Mouse (Mus musculus) cerebral cortex, adult 2 months (tissue): ENCODE results near the gene Entpd8.

ENCODE experiments used
- WGBS: fragments of 180-500 bp; shearing (Covaris S2); methylation state at CpG from one replicate; pipeline ENCODE4 v1.1.7; 2018; 5-methylcytosine and 5-hydroxymethylcytosine counted together

Entpd8 gene

DNA sequence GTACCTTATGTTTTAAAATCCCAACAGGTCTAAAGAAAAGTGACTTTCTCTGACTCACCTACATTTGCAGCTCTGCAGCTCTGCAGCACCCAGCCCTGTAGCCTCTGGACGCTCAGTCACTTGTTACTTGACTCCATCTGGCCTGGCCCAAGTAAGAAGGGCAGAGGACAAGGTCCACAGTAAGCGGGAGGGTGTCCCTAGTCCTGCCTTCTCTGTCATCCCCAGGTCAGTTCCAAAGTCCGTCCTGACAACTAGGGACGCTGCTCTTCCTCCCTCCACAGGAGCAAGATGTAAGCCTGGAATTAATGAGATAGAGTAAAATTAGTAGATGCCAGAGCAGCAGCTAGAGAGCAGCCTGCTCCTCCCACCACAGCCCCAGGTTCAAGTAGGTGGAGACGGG is at the start of gene Entpd8:
Gene Entpd8, plus strand, starts transcription at position 229 of the 400 bp plus-strand sequence.
- WGBS, result 77% methylated on average over 5 of the region's 5 CpGs

DNA sequence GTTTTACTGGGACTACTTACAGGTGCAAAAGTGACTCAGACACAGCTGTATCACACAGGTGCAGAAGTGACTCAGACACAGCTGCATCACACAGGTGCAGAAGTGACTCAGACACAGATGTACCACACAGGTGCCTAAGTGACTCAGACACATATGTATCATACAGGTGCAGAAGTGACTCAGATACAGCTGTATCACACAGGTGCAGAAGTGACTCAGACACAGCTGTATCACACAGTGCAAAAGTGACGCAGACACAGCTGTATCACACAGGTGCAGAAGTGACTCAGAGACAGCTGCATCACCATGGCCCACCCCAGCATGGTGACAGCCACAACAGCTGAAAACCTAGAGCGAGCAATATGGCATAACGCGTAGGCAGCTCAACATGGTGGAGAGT is 45.1 kb upstream of the Entpd8 start:
- 93% methylated on average over 4 of the region's 4 CpGs for WGBS

DNA sequence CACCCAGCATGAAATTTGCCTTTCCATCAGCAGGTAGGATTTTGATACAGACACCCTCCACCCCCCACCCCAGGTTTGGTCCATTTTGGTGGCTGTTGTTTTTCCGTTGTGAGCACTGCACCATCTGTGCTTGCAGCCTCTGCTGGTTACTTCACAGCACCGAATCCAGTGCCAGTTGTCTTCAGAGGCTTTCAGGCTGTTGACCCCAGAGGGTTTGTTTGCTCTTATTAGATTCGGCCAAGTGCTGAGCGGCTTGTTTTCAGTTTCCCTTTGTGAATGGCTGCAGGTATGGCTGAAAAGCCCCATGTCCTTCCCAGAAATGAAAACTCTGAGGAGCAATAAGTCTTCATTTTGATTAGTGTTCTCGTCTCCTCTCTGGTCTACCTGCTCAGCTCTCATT is 40.0 kb upstream of the Entpd8 start:
- 86% methylated on average over 5 of the region's 5 CpGs for WGBS

DNA sequence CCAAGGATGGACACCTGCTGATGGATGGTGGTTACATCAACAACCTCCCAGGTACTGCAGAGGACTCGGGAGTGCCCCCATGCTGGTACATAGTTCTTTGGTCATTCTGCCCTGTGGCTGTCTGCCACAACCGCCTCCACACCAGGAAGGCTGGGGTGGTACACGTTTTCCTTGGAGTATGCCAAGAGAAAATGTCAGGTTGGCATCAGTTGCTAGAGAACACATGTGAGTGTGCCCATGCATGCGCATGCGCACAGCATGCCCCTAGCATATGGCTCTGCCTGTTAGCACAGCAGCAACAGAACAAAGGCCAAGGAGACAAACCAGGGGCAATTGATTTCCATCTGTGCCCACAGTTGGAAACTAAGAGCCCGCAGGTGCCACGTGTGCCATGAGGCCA is 29.2 kb upstream of the Entpd8 start:
- 57% methylated on average over 7 of the region's 7 CpGs for WGBS

DNA sequence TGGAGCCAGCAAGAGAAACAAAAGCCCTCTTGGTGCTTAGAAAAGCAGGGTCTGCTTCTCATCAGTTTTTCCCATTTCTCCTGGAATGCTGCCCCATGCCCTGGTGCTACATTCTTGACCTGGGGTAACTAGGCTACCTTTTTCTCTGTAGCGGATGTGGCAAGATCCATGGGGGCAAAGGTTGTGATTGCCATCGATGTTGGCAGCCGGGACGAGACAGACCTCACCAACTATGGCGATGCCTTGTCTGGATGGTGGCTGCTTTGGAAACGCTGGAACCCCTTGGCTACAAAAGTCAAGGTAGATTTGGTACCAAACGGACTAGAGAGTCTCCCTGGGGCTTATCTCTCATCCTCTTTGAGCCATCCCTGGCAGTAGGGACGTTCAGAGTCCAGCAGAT is 28.7 kb upstream of the Entpd8 start:
- 93% methylated on average over 8 of the region's 8 CpGs for WGBS

DNA sequence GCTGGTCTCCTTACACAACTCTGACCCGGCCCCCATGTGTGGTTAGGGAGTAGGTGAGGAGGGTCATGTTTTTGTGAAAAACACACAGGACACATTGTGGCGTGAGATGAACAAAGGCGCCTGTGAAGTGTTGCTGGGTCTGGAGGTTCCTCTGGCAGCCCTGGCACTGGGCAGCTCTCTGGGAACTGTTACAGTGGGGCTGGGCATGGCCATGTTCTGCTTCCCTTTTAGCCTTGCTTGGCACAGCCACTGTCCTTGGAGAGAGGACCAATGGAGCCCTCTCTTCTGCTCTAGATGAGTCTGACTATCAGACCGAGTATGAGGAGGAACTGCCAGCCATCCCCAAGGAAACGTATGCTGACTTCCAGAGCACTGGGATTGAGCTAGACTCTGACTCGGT is 27.0 kb upstream of the Entpd8 start:
- 73% methylated on average over 6 of the region's 6 CpGs for WGBS

DNA sequence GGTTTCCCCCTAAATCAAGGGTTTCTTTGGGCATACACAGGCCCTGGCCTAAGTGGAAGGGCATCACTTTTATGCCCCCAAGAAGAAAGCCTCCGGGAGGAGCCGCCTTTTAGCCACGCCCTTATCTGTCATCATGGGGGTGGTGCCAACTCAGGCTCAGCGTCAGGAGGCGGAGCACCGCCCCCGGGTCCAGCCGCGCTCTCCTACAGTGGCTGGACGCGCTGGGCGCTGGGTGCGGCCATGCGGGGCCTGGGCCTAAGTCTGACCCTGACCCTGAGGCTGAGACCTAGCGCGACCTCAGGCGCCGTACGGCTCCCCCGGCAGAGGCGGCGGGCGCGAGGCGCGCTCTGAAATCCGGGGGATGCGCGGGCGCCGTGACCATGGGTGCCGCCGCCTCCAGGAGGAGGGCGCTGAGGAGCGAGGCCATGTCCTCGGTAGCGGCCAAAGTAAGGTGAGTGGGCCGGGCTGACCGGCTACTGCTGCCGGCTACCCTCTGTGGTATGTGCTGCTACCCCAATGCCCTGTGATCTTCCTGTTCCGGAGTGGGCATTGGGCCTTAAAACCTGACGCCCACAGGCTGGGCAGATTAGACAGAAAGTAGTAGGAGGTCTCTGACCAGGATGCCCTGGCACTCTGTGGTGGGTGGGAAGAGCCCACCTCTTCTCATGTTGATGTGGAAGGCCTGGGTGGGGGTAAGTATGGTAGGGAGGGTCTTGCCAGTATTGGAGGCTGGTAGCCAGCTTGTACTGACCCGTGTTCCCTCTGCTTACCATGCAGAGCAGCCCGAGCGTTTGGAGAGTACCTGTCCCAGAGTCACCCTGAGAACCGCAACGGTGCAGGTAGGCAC is 25.7 kb upstream of the Entpd8 start, which contains the start of gene Nsmf:
Gene Nsmf, plus strand, starts transcription at position 135 of the 847 bp plus-strand sequence.
- 2% methylated on average over 47 of the region's 47 CpGs for WGBS

DNA sequence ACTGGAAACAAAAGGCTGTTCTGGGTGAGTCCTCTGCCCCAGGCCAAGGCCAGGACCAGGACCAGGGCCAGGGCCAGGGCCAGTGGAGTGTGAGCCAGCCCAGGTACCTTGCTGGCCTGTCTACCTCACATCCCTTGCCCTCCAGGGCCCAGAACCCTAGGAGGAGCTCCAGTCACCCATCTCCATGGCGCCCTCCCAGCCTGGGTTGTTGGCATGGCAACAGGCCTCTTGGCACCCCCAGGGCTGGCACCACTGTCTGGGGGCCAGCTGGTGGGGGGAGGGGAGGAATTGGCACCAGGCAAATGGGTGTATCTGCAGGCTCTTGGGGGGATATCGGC is 25.1 kb upstream of the Entpd8 start:
- 11% methylated on average over 2 of the region's 2 CpGs for WGBS

DNA sequence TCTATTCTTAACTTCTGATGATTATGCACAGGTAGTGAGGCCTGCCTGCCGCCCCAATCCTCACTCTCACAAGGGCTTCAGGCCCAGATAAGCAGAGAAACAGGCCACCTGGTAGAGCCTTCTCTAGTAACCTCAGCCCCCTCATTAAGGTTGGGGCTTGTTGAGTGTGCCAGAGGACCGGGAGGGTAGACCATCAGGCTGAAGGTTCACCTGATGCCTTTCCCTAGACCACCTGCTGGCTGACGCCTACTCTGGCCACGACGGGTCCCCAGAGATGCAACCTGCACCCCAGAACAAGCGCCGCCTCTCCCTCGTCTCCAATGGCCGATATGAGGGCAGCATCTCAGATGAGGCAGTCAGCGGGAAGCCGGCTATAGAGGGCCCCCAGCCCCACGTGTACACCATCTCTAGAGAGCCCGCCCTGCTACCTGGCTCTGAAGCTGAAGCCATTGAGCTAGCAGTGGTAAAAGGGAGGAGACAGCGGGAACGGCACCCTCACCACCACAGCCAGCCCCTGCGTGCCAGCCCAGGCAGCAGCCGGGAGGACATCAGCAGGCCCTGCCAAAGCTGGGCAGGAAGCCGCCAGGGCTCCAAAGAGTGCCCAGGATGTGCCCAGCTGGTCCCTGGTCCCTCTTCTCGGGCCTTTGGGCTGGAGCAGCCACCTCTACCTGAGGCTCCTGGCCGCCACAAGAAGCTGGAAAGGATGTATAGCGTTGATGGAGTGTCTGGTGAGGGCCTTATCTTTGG is 24.5 kb upstream of the Entpd8 start:
- 39% methylated on average over 21 of the region's 21 CpGs for WGBS

DNA sequence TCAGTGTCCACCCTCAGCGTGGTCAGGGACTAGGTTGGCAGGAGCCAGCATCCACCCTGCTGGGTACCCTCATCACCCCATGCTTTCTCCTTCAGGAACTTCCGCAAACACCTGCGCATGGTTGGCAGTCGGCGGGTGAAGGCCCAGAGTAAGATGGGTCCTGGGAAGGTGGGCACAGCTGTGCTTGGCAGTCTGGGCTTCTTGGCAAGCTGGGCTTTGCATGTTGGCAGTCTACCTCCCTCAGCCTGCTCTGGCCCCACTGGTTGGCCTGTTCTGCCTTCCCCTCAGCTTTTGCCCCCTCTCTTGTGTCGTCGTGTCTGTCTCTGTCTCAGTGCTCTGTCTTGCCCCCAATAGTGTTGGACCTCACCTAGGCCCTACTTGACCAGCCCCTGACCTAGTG is 21.2 kb upstream of the Entpd8 start:
- WGBS, result 68% methylated on average over 7 of the region's 7 CpGs

DNA sequence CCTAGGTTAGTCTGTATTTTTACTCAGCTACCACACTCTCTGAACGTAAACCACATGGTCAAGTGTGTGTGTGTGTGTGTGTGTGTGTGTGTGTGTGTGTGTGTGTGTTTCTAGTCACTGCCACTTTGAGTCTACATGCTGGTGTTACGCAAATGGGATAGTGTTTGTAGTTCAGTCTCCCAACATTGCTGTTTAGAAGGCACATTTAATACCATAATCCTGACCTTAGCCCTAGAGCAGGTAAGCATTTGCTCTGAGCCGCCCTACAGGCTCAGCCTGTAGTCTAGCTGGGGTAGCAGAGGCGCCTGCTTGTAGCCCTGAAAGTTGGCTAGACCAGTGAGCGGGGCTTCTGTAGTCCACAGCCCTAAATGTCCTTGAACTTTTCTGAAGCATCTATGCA is 16.6 kb upstream of the Entpd8 start:
- WGBS, result 91% methylated on average over 5 of the region's 5 CpGs

DNA sequence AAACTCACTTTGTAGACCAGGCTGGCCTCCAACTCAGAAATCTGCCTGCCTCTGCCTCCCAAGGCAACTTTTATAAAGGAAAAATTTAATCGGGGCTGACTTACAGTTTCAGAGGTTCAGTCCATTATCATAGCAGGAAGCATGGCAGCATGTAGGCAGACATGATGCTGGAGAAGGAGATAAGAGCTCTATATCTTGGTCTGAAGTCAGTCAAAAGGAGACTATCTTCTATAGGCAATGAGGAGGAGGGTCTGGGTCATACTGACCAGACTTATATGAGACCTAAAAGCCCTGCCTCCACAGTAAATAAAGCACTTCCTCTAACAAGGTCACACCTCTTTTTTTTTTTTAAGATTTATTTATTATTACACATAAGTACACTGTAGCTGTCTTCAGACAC is 15.8 kb upstream of the Entpd8 start:
- 82% methylated on average over 1 of the region's 1 CpGs for WGBS

DNA sequence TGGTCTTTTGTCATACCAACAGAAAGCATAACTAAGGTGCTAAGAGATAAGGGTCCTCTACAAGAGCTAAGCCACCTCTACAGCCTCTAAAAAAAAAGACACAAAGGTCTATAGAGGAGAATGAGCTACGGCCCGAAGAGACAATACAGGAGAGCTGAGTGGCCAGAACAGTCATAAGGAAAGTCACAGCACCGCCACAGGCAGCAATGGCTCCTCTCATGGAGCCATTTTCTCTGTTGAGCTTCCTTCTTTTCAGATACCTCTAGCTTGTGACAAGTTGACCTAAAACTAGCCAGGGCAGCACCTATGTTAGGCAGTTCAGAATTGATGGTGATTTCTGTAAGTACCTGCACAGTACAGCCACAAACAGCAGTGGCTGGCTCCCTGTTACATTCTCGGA is 13.6 kb upstream of the Entpd8 start:
- 88% methylated on average over 4 of the region's 4 CpGs for WGBS

DNA sequence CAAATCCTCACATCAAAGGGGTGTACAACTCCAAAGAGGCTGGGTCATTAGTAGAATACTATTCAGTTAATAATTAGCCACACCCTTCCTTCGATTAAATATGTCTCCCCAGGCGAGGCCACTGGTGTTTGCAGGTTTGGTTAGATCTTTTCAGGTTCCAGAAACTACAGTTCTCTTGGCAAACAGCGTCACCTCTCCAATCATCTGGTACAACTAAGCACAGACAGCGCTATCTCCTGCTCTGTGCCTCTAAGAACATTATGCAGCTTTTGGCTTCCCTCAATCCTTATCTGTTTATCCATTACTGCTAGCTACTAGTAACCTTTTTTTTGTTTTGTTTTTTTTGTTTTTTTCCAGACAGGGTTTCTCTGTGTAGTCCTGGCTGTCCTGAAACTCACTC is 10.6 kb upstream of the Entpd8 start:
- 74% methylated on average over 4 of the region's 4 CpGs for WGBS

DNA sequence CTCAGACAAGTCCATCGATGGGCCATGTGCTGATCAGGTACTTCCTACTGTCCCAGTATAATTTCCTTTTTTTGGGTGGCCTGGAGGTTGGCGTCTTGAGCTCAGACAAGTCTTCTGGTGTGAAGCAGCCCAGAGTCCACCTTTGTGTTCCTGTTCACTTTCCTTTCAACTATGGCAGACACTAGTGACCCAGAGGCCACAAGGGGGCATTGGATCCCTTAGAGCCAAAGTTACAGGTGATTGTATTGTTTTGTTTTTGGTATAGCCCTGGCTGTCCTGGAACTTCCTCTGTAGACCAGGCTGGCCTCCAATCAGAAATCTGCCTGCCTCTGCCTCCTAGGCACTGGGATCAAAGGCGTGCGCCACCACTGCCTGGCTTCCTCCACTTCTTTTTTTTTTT is 7.7 kb upstream of the Entpd8 start:
- WGBS, result 91% methylated on average over 4 of the region's 4 CpGs

DNA sequence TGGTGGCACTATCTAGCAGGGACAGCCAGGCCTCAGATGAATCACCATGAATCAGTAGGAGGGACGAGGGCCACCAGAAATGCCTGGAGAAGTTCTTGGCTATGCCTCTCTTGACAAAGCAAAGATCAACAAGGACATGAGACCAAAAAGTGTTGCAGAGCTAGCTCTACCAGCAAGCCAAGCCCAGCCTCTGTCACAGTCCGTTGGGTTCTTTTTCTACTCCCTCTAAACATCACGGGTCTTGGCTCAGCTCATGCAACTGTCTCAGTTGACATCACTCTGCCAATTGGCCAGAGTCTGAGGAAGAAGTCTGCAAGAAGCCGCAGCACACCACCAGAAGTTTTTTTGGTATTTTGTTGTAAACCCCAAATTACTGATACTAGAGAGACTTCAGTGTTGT is 4.6 kb upstream of the Entpd8 start:
- 56% methylated on average over 4 of the region's 4 CpGs for WGBS

DNA sequence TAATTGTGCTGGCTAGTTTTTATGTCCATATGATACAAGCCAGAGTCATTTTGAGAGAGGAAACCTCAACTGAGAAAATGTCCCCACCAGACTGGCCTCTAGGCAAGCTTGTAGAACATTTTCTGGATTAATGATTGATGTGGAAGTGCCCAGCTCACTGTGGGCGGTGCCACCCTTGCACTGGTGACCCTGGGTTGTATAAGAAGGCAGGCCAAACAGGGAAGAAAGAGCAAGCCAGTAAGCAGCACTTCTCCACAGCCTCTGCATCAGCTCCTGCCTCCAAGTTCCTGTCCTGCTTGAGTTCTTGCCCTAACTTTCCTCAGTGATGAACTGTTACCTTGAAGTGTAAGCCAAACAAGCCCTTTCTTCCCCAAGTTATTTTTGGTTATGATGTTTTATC is 1.1 kb upstream of the Entpd8 start:
- WGBS, result 91% methylated on average over 1 of the region's 1 CpGs

DNA sequence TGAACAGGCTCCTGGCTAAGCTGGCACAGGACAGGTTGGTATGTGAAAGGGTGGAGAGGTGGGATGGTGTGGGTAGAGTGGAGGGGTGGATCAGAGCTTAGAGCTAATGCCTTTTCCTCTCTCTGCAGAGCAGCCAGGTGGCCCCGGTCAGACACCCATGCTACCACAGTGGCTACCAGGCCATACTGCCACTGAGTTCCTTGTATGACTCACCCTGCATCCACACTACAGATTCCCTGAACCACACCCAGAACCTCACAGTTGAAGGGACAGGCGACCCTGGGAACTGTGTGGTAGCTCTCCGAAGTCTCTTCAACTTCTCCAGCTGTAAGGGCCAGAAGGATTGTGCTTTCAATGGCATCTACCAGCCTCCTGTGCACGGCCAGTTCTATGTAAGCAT is 3.6 kb downstream of the Entpd8 start:
- WGBS, result 89% methylated on average over 4 of the region's 4 CpGs

DNA sequence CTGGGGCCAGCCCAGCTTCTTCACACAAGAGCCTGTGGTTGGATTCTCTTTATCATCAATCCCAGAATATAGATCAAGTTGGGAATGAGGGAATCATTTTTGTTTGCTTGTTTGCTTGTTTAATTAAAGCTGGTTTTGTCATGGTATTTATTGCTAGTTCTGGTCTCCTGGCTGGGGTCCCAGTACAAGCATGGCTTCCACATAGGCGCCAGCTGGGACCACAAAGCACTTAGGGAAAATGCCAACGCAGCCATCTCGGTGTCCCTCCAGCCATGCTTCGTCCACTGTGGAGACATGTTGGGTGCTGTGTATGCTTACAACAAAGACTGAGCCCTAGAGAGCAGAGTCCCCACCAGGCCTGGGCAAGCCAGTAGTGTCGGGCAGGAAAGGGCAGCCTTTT is 5.5 kb downstream of the Entpd8 start:
- 83% methylated on average over 5 of the region's 5 CpGs for WGBS

DNA sequence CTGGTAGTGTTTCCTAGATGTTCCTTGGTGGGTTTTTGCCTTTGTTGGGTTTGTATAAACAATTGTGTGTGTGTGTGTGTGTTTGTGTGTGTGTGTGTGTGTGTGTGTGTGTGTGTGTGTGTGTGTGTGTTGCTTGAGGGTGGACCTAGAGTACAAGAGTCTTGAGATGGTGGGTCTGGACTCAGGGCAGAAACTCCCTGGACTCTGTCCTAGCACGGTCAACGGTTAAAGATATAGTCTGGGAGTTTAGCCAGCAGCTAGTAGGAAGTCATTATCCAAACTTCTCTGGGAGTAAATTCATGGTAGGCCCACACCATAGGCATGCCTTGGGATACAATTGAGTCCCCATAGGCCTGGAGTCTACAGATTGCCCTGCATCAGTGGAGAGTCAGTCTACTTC is 7.7 kb downstream of the Entpd8 start:
- WGBS, result 80% methylated on average over 2 of the region's 2 CpGs

DNA sequence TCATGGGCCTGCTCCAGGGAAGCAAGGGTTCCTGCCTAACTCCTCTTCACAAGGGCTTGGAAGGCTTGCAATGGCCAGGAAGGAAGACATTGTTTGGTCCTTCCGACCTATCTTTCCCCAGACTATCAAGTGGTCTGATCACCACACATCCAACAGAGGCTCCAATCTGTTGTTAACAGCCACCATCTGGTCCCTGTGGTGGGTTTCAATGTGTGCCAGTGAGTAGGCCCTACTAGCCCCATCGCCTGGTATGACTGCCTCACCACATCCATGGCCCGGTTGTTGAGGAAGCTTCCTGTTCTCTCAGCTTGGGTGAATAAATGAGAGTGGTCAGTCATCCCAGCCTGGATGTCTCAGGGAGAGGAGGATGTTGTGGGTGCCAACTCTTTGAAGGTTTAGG is 8.5 kb downstream of the Entpd8 start:
- WGBS, result 80% methylated on average over 3 of the region's 3 CpGs

DNA sequence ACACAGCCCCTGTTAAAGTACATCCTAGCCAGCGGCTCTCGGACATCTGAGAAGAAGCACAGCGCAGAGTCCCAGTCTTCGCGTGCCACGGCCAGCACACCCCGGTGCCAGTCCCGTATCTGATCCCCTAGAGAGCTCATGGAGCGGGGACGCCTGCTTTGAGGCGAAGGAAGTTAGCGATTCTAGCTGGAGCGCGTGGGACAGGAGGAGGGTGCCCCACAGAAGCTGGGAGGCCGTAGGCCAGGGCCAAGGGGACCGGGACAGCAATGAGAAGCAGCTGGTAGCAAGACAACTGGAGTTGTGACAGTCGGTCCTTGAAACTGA is 14.6 kb downstream of the Entpd8 start:
- 79% methylated on average over 17 of the region's 17 CpGs for WGBS

DNA sequence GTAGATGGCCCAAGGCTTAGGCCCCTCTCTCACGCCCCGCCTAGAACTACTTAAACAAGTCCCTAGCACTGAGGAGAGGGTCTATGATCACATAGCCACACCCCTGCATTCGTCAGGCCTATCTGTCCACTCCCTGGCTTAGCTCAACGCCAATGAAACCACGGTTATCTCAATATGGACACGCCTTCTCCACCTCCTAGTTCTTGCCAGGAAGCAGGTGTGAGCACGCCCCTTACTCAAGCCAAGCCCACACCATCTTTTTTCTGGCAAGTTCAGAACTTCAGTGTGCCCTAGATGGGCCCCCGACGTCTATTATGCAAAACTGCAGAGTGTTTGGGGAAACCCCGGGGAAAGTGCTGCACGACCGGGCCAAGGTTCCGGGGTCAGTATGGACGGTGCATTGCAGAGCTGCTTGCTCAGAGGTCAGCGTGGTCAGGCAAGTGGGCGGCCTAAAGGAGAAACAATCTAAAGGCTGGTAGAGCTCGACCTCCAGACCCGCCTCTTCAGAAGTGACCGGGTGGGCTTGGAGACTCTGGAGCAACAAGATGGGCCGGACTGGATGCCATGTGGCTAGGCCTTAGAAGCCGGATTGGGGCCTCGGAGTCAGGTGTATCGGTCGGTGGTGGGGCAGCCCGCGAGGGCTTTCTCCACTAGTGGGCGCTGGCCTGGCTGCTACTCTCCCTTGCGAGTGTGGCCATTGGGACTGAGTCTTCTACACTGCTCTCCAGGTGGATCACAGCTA is 15.2 kb downstream of the Entpd8 start, which contains the start of gene Noxa1:
Gene Noxa1, minus strand, starts transcription at position 41 of the 742 bp plus-strand sequence.
- WGBS, result 68% methylated on average over 28 of the region's 28 CpGs
